ENCODE assay signal across 24 mouse cellular contexts in genomic region chr6:138534879-138535278, GRCm38 (mm10). TPM values are rescaled to one million over a fixed set of nuclear protein-coding genes. Genes with fewer than 3 reads are reported as not detected.
A peak's percentile ranks its signal among the peaks of the same experiment; 100 is the strongest.
DNase-seq lines count a peak whose midpoint lies in the region; ATAC-seq lines count a peak whose summit lies in the region.
"Had no signal": no experiment of that assay in that cellular context is flagged by ENCODE, and none has a peak within 500 bp of the region (broad histone marks: within the 10 kb centered on the region; RNA-seq: fewer than 3 reads in every experiment).

No protein-coding gene starts in this region.

- DNase-seq in frontal cortex, postnatal 25 days (ENCODE audit: low spot score in 2 of 2), result no peak
- peak; percentile 14 for DNase-seq in left cerebral cortex, adult 11 months (ENCODE audit: low spot score)
- no peak for DNase-seq in left cerebral cortex, postnatal 4 days
- DNase-seq in right cerebral cortex, adult 18-20 months, result peak; percentile 23
- DNase-seq in right cerebral cortex, postnatal 10 days (ENCODE audit: low spot score in 2 of 2), result no peak
- no peak for DNase-seq in urinary bladder, postnatal 25 days (ENCODE audit: low spot score)
- DNase-seq: adrenal gland, adult 8-10 months; adrenal gland, postnatal 14 days; adrenal gland, postnatal 36 days; B cell, adult 2 months; cerebellum, adult 11 months; cerebellum, adult 18-20 months; cerebellum, adult 8-10 months; cerebellum, adult 9-11 months; cerebellum, postnatal 14 days; cerebellum, postnatal 36 days; embryo, embryonic 11 days had no signal

- peak; percentile 100 for ATAC-seq in frontal cortex, adult (ENCODE audit: low TSS enrichment)
- ATAC-seq: activated CD4-positive, CD25-positive, alpha-beta regulatory T cell, adult 4 months; CD4-positive, CD25-positive, alpha-beta regulatory T cell, adult 4 months; forebrain, embryonic 14.5 days; Patski had no signal

- intact Hi-C loops in left cerebral cortex, postnatal 4 days (cut with DNase I), result no loop called here

RNA-seq across cellular contexts. Expression of gene Lmo3, which starts 46.9 kb away (rescaled TPM):
- total RNA-seq in left cerebral cortex, postnatal 4 days (2021), result 100 to 1,000 TPM; 246 to 262 TPM
- total RNA-seq: CH12.LX; common myeloid progenitor, adult 5-6 weeks had no signal

Comparison
In these comparisons a context has a peak if more than half of its experiments do, and no peak if none do; other contexts are left out.
1. DNase-seq: peak in left cerebral cortex, adult 11 months (single experiment) and right cerebral cortex, adult 18-20 months (single experiment); none in frontal cortex, postnatal 25 days (0 of 2), left cerebral cortex, postnatal 4 days (single experiment), right cerebral cortex, postnatal 10 days (0 of 2) and urinary bladder, postnatal 25 days (single experiment).